Mouse (Mus musculus) E14TG2a.4 (cell line): ENCODE data around the gene Tmc5.

Source experiments
- CTCF ChIP-seq: conservative IDR thresholded peaks from 2 replicates; pipeline ENCODE4 v1.5.1; 2014; ENCODE audit warnings: low read length
- POU5F1 ChIP-seq: IDR thresholded peaks from 2 replicates; pipeline ENCODE4 v1.6.1; 2014; ENCODE audit warnings: low read length, borderline replicate concordance

- TF ChIP-seq POU5F1 (no peak), CTCF (no peak)
These were observed 826 bp upstream of the Tmc5 start for GRCm38 (mm10) chr7:118596271-118596670.
